Mouse (Mus musculus) embryonic stem cell, embryonic (primary cell): ENCODE data around the gene Fam120b.

Source experiments
- CTCF ChIA-PET, 4 experiments: fragments of 300-600 bp in 2 of 4; fragments of 350-600 bp in 2 of 4; sonication (Branson Sonifier 250); formaldehyde crosslinking; loops; one replicate each; lab custom pipeline; 2022; ENCODE audit warnings: inconsistent platforms in 2 of 4; lab: Charles Lee
- POLR2A ChIA-PET, 4 experiments: fragments of 300-600 bp in 2 of 4; fragments of 350-600 bp in 2 of 4; sonication (Branson Sonifier 250); formaldehyde crosslinking; loops; one replicate each; lab custom pipeline; 2022; ENCODE audit warnings: antibody characterized with exemption in 4 of 4, inconsistent platforms in 1 of 4; lab: Charles Lee

The Fam120b gene

GRCm38 (mm10) chr17:15376494-15377181, 19.4 kb upstream of the Fam120b start, which contains the start of gene Dll1:
Gene Dll1 (minus strand): TSS chr17:15376872.
- CTCF ChIA-PET = interaction anchor here (0.6 to 2.8 kb wide), 8 partner anchors 31 to 859 kb away, joined by 3 to 10 read pairs (median 4); no protein-coding TSS in a partner anchor
- POLR2A ChIA-PET = interaction anchor here (0.5 to 5.8 kb wide), 73 partner anchors 9 to 559 kb away, joined by 3 to 78 read pairs (median 4); partner anchors contain the start of genes Fam120b (in 3 of the 4), Psmb1 (in 2 of the 4), Tbp (in 2 of the 4) and Pdcd2 (in 1 of the 4)

GRCm38 (mm10) chr17:15377901-15378300, 18.1 kb upstream of the Fam120b start:
- ChIA-PET CTCF (interaction anchor here in 2 of 4 experiments (0.9 to 2.8 kb wide), 4 partner anchors 95 to 313 kb away, joined by 3 to 10 read pairs (median 4); no protein-coding TSS in a partner anchor), POLR2A (interaction anchor here in 3 of 4 experiments (0.5 to 5.8 kb wide), 25 partner anchors 8 to 311 kb away, joined by 3 to 78 read pairs (median 8); partner anchors contain the start of genes Fam120b (in 2 of the 3), Psmb1 (in 1 of the 3) and Tbp (in 1 of the 3))

- ChIA-PET CTCF (interaction anchor here in 3 of 4 experiments (0.6 to 2.8 kb wide), 5 partner anchors 79 to 313 kb away, joined by 3 to 10 read pairs (median 5); no protein-coding TSS in a partner anchor), POLR2A (interaction anchor here in 3 of 4 experiments (0.6 to 5.8 kb wide), 14 partner anchors 12 to 312 kb away, joined by 3 to 78 read pairs (median 6); partner anchors contain the start of gene Fam120b (in 2 of the 3))
Observed at GRCm38 (mm10) chr17:15378413-15379109, 17.4 kb upstream of the Fam120b start.

- CTCF ChIA-PET = interaction anchor here in 1 of 4 experiments (1.3 to 1.5 kb wide), 2 partner anchors 16 to 26 kb away, joined by 4 to 5 read pairs; partner anchors contain the start of gene Fam120b
- POLR2A ChIA-PET = interaction anchor here in 3 of 4 experiments (0.7 to 4.3 kb wide), 29 partner anchors 8 to 311 kb away, joined by 3 to 51 read pairs (median 5); partner anchors contain the start of genes Fam120b (in 3 of the 3) and Pdcd2 (in 2 of the 3)
Observed at GRCm38 (mm10) chr17:15379741-15380526, 16.1 kb upstream of the Fam120b start.

GRCm38 (mm10) chr17:15380641-15381051, 15.4 kb upstream of the Fam120b start:
- CTCF ChIA-PET = interaction anchor here in 1 of 4 experiments (1.3 to 1.5 kb wide), 2 partner anchors 15 to 25 kb away, joined by 4 to 5 read pairs; partner anchors contain the start of gene Fam120b
- POLR2A ChIA-PET = interaction anchor here in 3 of 4 experiments (0.6 to 4.3 kb wide), 31 partner anchors 9 to 321 kb away, joined by 3 to 51 read pairs (median 4); partner anchors contain the start of genes Fam120b (in 3 of the 3) and Pdcd2 (in 2 of the 3)

- POLR2A ChIA-PET = interaction anchor here in 3 of 4 experiments (0.6 to 4.3 kb wide), 26 partner anchors 9 to 322 kb away, joined by 3 to 51 read pairs (median 5); partner anchors contain the start of genes Fam120b (in 3 of the 3) and Pdcd2 (in 1 of the 3)
- CTCF ChIA-PET = interaction anchor here in 1 of 4 experiments (1.3 to 1.5 kb wide), 2 partner anchors 14 to 24 kb away, joined by 4 to 5 read pairs; partner anchors contain the start of gene Fam120b
Observed at GRCm38 (mm10) chr17:15381092-15381860, 14.7 kb upstream of the Fam120b start.

- ChIA-PET CTCF (interaction anchor here in 2 of 4 experiments (1.9 to 2.8 kb wide), 2 partner anchors 316 to 317 kb away, joined by 16 read pairs; no protein-coding TSS in a partner anchor), POLR2A (interaction anchor here (0.5 to 4.3 kb wide), 20 partner anchors 8 to 317 kb away, joined by 3 to 51 read pairs (median 5); partner anchors contain the start of gene Fam120b (in 3 of the 4))
Observed at GRCm38 (mm10) chr17:15381869-15382660, 13.9 kb upstream of the Fam120b start.

GRCm38 (mm10) chr17:15383360-15383759, 12.6 kb upstream of the Fam120b start:
- ChIA-PET POLR2A (interaction anchor here in 2 of 4 experiments (0.8 to 4.3 kb wide), 10 partner anchors 9 to 318 kb away, joined by 3 to 51 read pairs (median 8); partner anchors contain the start of gene Fam120b (in 2 of the 2)), CTCF (interaction anchor here in 2 of 4 experiments (1.9 to 2.8 kb wide), 2 partner anchors 318 kb away, joined by 16 read pairs; no protein-coding TSS in a partner anchor)

- POLR2A ChIA-PET = interaction anchor here in 2 of 4 experiments (1.4 to 1.5 kb wide), 2 partner anchors 12 kb away, joined by 4 to 14 read pairs; partner anchors contain the start of gene Dll1 (in 1 of the 2)
- CTCF ChIA-PET = interaction anchor here in 1 of 4 experiments (0.7 kb wide), 1 partner anchor 281 kb away, joined by 3 read pairs; no protein-coding TSS in a partner anchor
Observed at GRCm38 (mm10) chr17:15388892-15389291, 7.1 kb upstream of the Fam120b start.

- ChIA-PET CTCF (no interaction called here), POLR2A (interaction anchor here in 2 of 4 experiments (1.4 to 1.5 kb wide), 2 partner anchors 12 to 13 kb away, joined by 4 to 14 read pairs; partner anchors contain the start of gene Dll1 (in 1 of the 2))
Observed at GRCm38 (mm10) chr17:15389356-15389755, 6.6 kb upstream of the Fam120b start.

- CTCF ChIA-PET = interaction anchor here in 2 of 4 experiments (0.6 to 0.7 kb wide), 2 partner anchors 72 to 425 kb away, joined by 3 to 4 read pairs; no protein-coding TSS in a partner anchor
- POLR2A ChIA-PET = interaction anchor here in 2 of 4 experiments (0.5 to 1.0 kb wide), 2 partner anchors 24 to 26 kb away, joined by 3 read pairs; no protein-coding TSS in a partner anchor
Observed at GRCm38 (mm10) chr17:15401716-15402115, 5.7 kb downstream of the Fam120b start.

- ChIA-PET CTCF (no interaction called here), POLR2A (interaction anchor here in 1 of 4 experiments (1.9 kb wide), 1 partner anchor 11 kb away, joined by 5 read pairs; the partner anchor contains the start of gene Fam120b)
Observed at GRCm38 (mm10) chr17:15406576-15406975, 10.6 kb downstream of the Fam120b start.

- ChIA-PET CTCF (no interaction called here), POLR2A (interaction anchor here (0.7 to 3.2 kb wide), 8 partner anchors 11 to 343 kb away, joined by 3 to 14 read pairs (median 4); partner anchors contain the start of gene Fam120b (in 3 of the 4))
Observed at GRCm38 (mm10) chr17:15409261-15409660, 13.3 kb downstream of the Fam120b start.

GRCm38 (mm10) chr17:15410861-15411260, 14.9 kb downstream of the Fam120b start:
- ChIA-PET POLR2A (interaction anchor here in 2 of 4 experiments (0.5 to 3.2 kb wide), 5 partner anchors 11 to 320 kb away, joined by 3 to 14 read pairs (median 4); partner anchors contain the start of gene Fam120b (in 1 of the 2)), CTCF (no interaction called here)
